Mouse (Mus musculus) liver, embryonic 14.5 days (tissue): ENCODE measurements around the gene Rhag. TPM values are rescaled to one million over a fixed set of nuclear protein-coding genes. Genes with fewer than 3 reads are reported as not detected.

Experiments
- ATAC-seq: fragments of 200-750 bp; cut with Nextera tagmentation; 2 replicates; pipeline ENCODE4 v1.8.0; 2017; ENCODE audit warnings: moderate number of reproducible peaks, mild to moderate bottlenecking, moderate library complexity; ENCODE audit not compliant: insufficient read depth
- DNase-seq, 3 experiments: peaks; one replicate each; pipeline ENCODE4 v3.0.0-alpha.2; 2012 to 2013; ENCODE audit warnings: low read depth in 3 of 3, low spot score in 3 of 3
- H3K27ac ChIP-seq: fragments of 300-500 bp; sonication (generic); 2 replicates; pipeline ENCODE4 v1.5.1; 2014; ENCODE audit warnings: moderate library complexity, mild to moderate bottlenecking, control low read depth, inconsistent platforms
- H3K27me3 ChIP-seq: fragments of 300-500 bp; sonication (generic); 2 replicates; pipeline ENCODE4 v1.6.1; 2014; ENCODE audit warnings: mild to moderate bottlenecking, low read length, moderate library complexity; ENCODE audit not compliant: control insufficient read depth, insufficient read depth
- H3K36me3 ChIP-seq: fragments of 300-500 bp; sonication (generic); replicated peaks from 2 replicates; pipeline ENCODE4 v1.6.1; 2014; ENCODE audit warnings: low read depth; ENCODE audit not compliant: control insufficient read depth, insufficient read depth
- H3K4me1 ChIP-seq, 2 experiments: fragments of 200-500 bp in 1 of 2; fragments of 300-500 bp in 1 of 2; sonication (generic) in 1 of 2; replicated peaks; 2 replicates each; pipeline ENCODE4 v1.6.1; 2012 to 2014; ENCODE audit warnings: antibody characterized with exemption in 1 of 2, inconsistent platforms in 1 of 2, low read length in 1 of 2; ENCODE audit not compliant: control insufficient read depth in 2 of 2, insufficient read depth in 2 of 2
- H3K4me2 ChIP-seq: fragments of 300-500 bp; sonication (generic); 2 replicates; pipeline ENCODE4 v1.6.1; 2014; ENCODE audit warnings: low read depth, mild to moderate bottlenecking, control low read depth, moderate library complexity
- H3K4me3 ChIP-seq, 2 experiments: fragments of 200-500 bp in 1 of 2; fragments of 300-500 bp in 1 of 2; sonication (generic) in 1 of 2; 2 replicates each; pipeline ENCODE4 v1.5.1; 2012 to 2014; ENCODE audit warnings: low read depth in 2 of 2, low read length in 2 of 2, mild to moderate bottlenecking in 2 of 2, control low read depth in 1 of 2, inconsistent platforms in 1 of 2, moderate library complexity in 1 of 2; ENCODE audit not compliant: insufficient read depth in 1 of 2
- H3K9ac ChIP-seq: fragments of 300-500 bp; sonication (generic); replicated peaks from 2 replicates; pipeline ENCODE4 v1.6.1; 2014; ENCODE audit warnings: mild to moderate bottlenecking, control low read depth, moderate library complexity
- H3K9me3 ChIP-seq: fragments of 300-500 bp; sonication (generic); 2 replicates; pipeline ENCODE4 v1.6.1; 2016; ENCODE audit warnings: low read length, mixed read lengths; ENCODE audit not compliant: control insufficient read depth
- CTCF ChIP-seq: IDR thresholded peaks from 2 replicates; pipeline ENCODE4 v1.5.1; 2016; ENCODE audit warnings: antibody characterized with exemption, low read depth, control low read depth
- EP300 ChIP-seq: IDR thresholded peaks from 2 replicates; pipeline ENCODE4 v1.6.1; 2016; ENCODE audit warnings: antibody characterized with exemption, low read depth
- WGBS: fragments of 180-500 bp; shearing (Covaris S2); extraction: QIAGEN DNeasy Blood & Tissue Kit; methylation state at CpG from one replicate; pipeline ENCODE4 v1.1.7; 2014; ENCODE audit not compliant: insufficient replicate concordance; 5-methylcytosine and 5-hydroxymethylcytosine counted together
- polyA plus RNA-seq, 2 experiments: library from polyadenylated mRNA; depleted of rRNA in 1 of 2; stranded (reverse) in 1 of 2; unstranded in 1 of 2; fragments of >200 nt; fragmentation: Nextera tagmentation in 1 of 2; extraction: Ambion mirVana in 1 of 2; gene quantifications; 2 replicates each; pipeline versions ENCODE4 v1.2.1 to v1.2.3; 2012 to 2014

Rhag gene
- polyA plus RNA-seq, 2 experiments, result 143 to 209 TPM

GRCm38 (mm10) chr17:40812259-40812658, 1.3 kb downstream of the Rhag start:
- H3K36me3 ChIP-seq, result peaks cover 15% of the 10 kb centered on the region
- ATAC-seq (peak; percentile 40; the same call in 1 of the 2 replicates), DNase-seq (peak in 1 of 3 experiments; percentile 46)
- H3K9me3 ChIP-seq, result no peaks in the 10 kb centered on the region
- H3K27ac ChIP-seq, result no peak overlapping the region
- 14% methylated on average over 2 of the region's 2 CpGs for WGBS
- no peak overlapping the region for H3K4me2 ChIP-seq
- peaks cover 23 to 26% of the 10 kb centered on the region in 2 experiments for H3K4me1 ChIP-seq
- no peak for TF ChIP-seq CTCF
- no peak for TF ChIP-seq EP300
- no peaks in the 10 kb centered on the region for H3K27me3 ChIP-seq
- peak overlapping the region; percentile 48 for H3K9ac ChIP-seq
- H3K4me3 ChIP-seq, result peak overlapping the region; percentile 66 to 68; a peak in 3 of 4 replicates

GRCm38 (mm10) chr17:40817340-40817943, 6.5 kb downstream of the Rhag start:
- Histone ChIP-seq H3K27me3 (no peaks in the 10 kb centered on the region), H3K4me1 (peaks cover 25 to 27% of the 10 kb centered on the region in 2 experiments), H3K4me3 (peak overlapping the region; percentile 53 to 58), H3K9me3 (no peaks in the 10 kb centered on the region), H3K27ac (peak overlapping the region; percentile 80), H3K36me3 (peaks cover 40% of the 10 kb centered on the region), H3K9ac (peak overlapping the region; percentile 35), H3K4me2 (peak overlapping the region; percentile 81)
- TF ChIP-seq CTCF (no peak), EP300 (peak; percentile 80)
- peak; percentile 81 for ATAC-seq
- 17% methylated on average over 4 of the region's 4 CpGs for WGBS
- DNase-seq, result peak in 1 of 3 experiments; percentile 41

GRCm38 (mm10) chr17:40821477-40821876, 10.6 kb downstream of the Rhag start:
- DNase-seq (no peak), ATAC-seq (0 out of 2 replicates have a peak, but pooled peaks have one; percentile 30)
- Histone ChIP-seq H3K9ac (no peak overlapping the region), H3K27me3 (no peaks in the 10 kb centered on the region), H3K27ac (no peak overlapping the region), H3K4me3 (no peak overlapping the region), H3K9me3 (no peaks in the 10 kb centered on the region), H3K4me2 (peak overlapping the region; percentile 41), H3K4me1 (peaks cover 25% of the 10 kb centered on the region in 2 experiments), H3K36me3 (peaks cover 57% of the 10 kb centered on the region)
- TF ChIP-seq CTCF (no peak), EP300 (0 out of 2 replicates have a peak, but pooled peaks have one; percentile 7)
- 28% methylated on average over 9 of the region's 9 CpGs for WGBS

- H3K9me3 ChIP-seq, result no peaks in the 10 kb centered on the region
- TF ChIP-seq CTCF (peak; percentile 57), EP300 (no peak)
- H3K36me3 ChIP-seq, result peaks cover 60% of the 10 kb centered on the region
- DNase-seq, result no peak
- 25% methylated on average over 4 of the region's 4 CpGs for WGBS
- H3K27me3 ChIP-seq, result no peaks in the 10 kb centered on the region
- no peak overlapping the region; the same call in 1 of the 2 replicates for H3K4me2 ChIP-seq
- H3K4me1 ChIP-seq, result peaks cover 11 to 14% of the 10 kb centered on the region in 2 experiments; a peak in 3 of 4 replicates
- H3K9ac ChIP-seq, result no peak overlapping the region
- H3K4me3 ChIP-seq, result no peak overlapping the region
- no peak for ATAC-seq
- H3K27ac ChIP-seq, result no peak overlapping the region
Observed at GRCm38 (mm10) chr17:40823817-40824216, 12.9 kb downstream of the Rhag start.

GRCm38 (mm10) chr17:40824549-40824948, 13.6 kb downstream of the Rhag start:
- TF ChIP-seq EP300 (no peak), CTCF (peak; percentile 68)
- Histone ChIP-seq H3K9ac (no peak overlapping the region), H3K4me3 (no peak overlapping the region), H3K4me1 (peaks cover 5 to 12% of the 10 kb centered on the region in 2 experiments; a peak in 3 of 4 replicates), H3K27ac (no peak overlapping the region), H3K36me3 (peaks cover 59% of the 10 kb centered on the region), H3K27me3 (no peaks in the 10 kb centered on the region), H3K4me2 (no peak overlapping the region), H3K9me3 (no peaks in the 10 kb centered on the region)
- 44% methylated on average over 8 of the region's 8 CpGs for WGBS
- ATAC-seq (no peak), DNase-seq (no peak)
